Mouse (Mus musculus) heart, embryonic 11.5 days (tissue): Measurements from ENCODE around the gene Cryl1. TPM values are rescaled to one million over a fixed set of nuclear protein-coding genes. Genes with fewer than 3 reads are reported as not detected.

Source experiments
- ATAC-seq: fragments of 200-750 bp; cut with Nextera tagmentation; replicated peaks from 2 replicates; pipeline ENCODE4 v1.8.0; 2017; ENCODE audit warnings: moderate library complexity; ENCODE audit not compliant: insufficient number of reproducible peaks, low FRiP score, low TSS enrichment
- H3K27ac ChIP-seq: fragments of 300-500 bp; sonication (generic); 2 replicates; pipeline ENCODE4 v1.5.1; 2014; ENCODE audit warnings: mild to moderate bottlenecking, low read depth, low read length
- H3K27me3 ChIP-seq: fragments of 300-500 bp; sonication (generic); 2 replicates; pipeline ENCODE4 v1.6.1; 2014; ENCODE audit warnings: mild to moderate bottlenecking, low read length, mixed read lengths; ENCODE audit not compliant: control insufficient read depth, insufficient read depth
- H3K36me3 ChIP-seq: fragments of 300-500 bp; sonication (generic); 2 replicates; pipeline ENCODE4 v1.6.1; 2014; ENCODE audit warnings: mild to moderate bottlenecking, low read length, moderate library complexity, mixed read lengths; ENCODE audit not compliant: control insufficient read depth, insufficient read depth
- H3K4me1 ChIP-seq: fragments of 300-500 bp; sonication (generic); 2 replicates; pipeline ENCODE4 v1.6.1; 2014; ENCODE audit warnings: low read length; ENCODE audit not compliant: control insufficient read depth, insufficient read depth
- H3K4me2 ChIP-seq: fragments of 300-500 bp; sonication (generic); 2 replicates; pipeline ENCODE4 v1.6.1; 2014; ENCODE audit warnings: mild to moderate bottlenecking, moderate library complexity
- H3K4me3 ChIP-seq: fragments of 300-500 bp; sonication (generic); 2 replicates; pipeline ENCODE4 v1.5.1; 2014; ENCODE audit warnings: low read depth, low read length
- H3K9ac ChIP-seq: fragments of 300-500 bp; sonication (generic); 2 replicates; pipeline ENCODE4 v1.6.1; 2014; ENCODE audit warnings: mild to moderate bottlenecking, low read depth, low read length, moderate library complexity
- H3K9me3 ChIP-seq: fragments of 300-500 bp; sonication (generic); replicated peaks from 2 replicates; pipeline ENCODE4 v1.6.1; 2016; ENCODE audit warnings: low read length; ENCODE audit not compliant: control insufficient read depth
- WGBS: fragments of 180-500 bp; shearing (Covaris S2); extraction: QIAGEN DNeasy Blood & Tissue Kit; methylation state at CpG from one replicate; pipeline ENCODE4 v1.1.7; 2014; ENCODE audit not compliant: insufficient replicate concordance; 5-methylcytosine and 5-hydroxymethylcytosine counted together
- polyA plus RNA-seq: library from polyadenylated mRNA; unstranded; fragments of >200 nt; fragmentation: Nextera tagmentation; extraction: Ambion mirVana; gene quantifications from 2 replicates; pipeline ENCODE4 v1.2.1, GENCODE M21; 2014

Cryl1 gene
- polyA plus RNA-seq, 1 experiment from 2014 or later, result 11.9 TPM

- H3K36me3 ChIP-seq, result no peaks in the 10 kb centered on the region
- WGBS, result 71% methylated on average over 10 of the region's 10 CpGs
- H3K9ac ChIP-seq, result no peak overlapping the region
- H3K4me2 ChIP-seq, result no peak overlapping the region
- H3K27ac ChIP-seq, result no peak overlapping the region
- no peaks in the 10 kb centered on the region for H3K4me1 ChIP-seq
- H3K9me3 ChIP-seq, result no peaks in the 10 kb centered on the region
- ATAC-seq, result no peak
- H3K27me3 ChIP-seq, result no peaks in the 10 kb centered on the region
- H3K4me3 ChIP-seq, result no peak overlapping the region
These were observed 134.4 kb downstream of the Cryl1 start for GRCm38 (mm10) chr14:57263943-57264342.

GRCm38 (mm10) chr14:57259341-57259740 lies 139.0 kb downstream of the Cryl1 start:
- WGBS, result 85% methylated on average over 8 of the region's 8 CpGs
- H3K9me3 ChIP-seq, result no peaks in the 10 kb centered on the region
- H3K4me3 ChIP-seq, result no peak overlapping the region
- no peak for ATAC-seq
- no peak overlapping the region for H3K4me2 ChIP-seq
- H3K27me3 ChIP-seq, result no peaks in the 10 kb centered on the region
- no peak overlapping the region for H3K9ac ChIP-seq
- no peak overlapping the region for H3K27ac ChIP-seq
- H3K4me1 ChIP-seq, result no peaks in the 10 kb centered on the region
- H3K36me3 ChIP-seq, result no peaks in the 10 kb centered on the region

GRCm38 (mm10) chr14:57248661-57249060 lies 149.7 kb downstream of the Cryl1 start:
- no peaks in the 10 kb centered on the region for H3K9me3 ChIP-seq
- 61% methylated on average over 3 of the region's 3 CpGs for WGBS
- H3K4me3 ChIP-seq, result no peak overlapping the region
- no peak overlapping the region for H3K27ac ChIP-seq
- H3K36me3 ChIP-seq, result no peaks in the 10 kb centered on the region
- H3K4me2 ChIP-seq, result no peak overlapping the region
- ATAC-seq, result no peak
- no peak overlapping the region for H3K9ac ChIP-seq
- H3K4me1 ChIP-seq, result no peaks in the 10 kb centered on the region
- no peaks in the 10 kb centered on the region for H3K27me3 ChIP-seq

- H3K27ac ChIP-seq, result no peak overlapping the region
- H3K4me1 ChIP-seq, result no peaks in the 10 kb centered on the region
- no peaks in the 10 kb centered on the region for H3K9me3 ChIP-seq
- H3K9ac ChIP-seq, result no peak overlapping the region
- H3K4me2 ChIP-seq, result no peak overlapping the region
- H3K4me3 ChIP-seq, result no peak overlapping the region
- H3K27me3 ChIP-seq, result no peaks in the 10 kb centered on the region
- ATAC-seq, result no peak
- 74% methylated on average over 6 of the region's 6 CpGs for WGBS
- no peaks in the 10 kb centered on the region for H3K36me3 ChIP-seq
These were observed 151.8 kb downstream of the Cryl1 start for GRCm38 (mm10) chr14:57246575-57246974.

GRCm38 (mm10) chr14:57242978-57243377 lies 155.4 kb downstream of the Cryl1 start:
- whole genome bisulfite sequencing, result 61% methylated on average over 5 of the region's 5 CpGs
- H3K27me3 ChIP-seq, result no peaks in the 10 kb centered on the region
- H3K4me1 ChIP-seq, result no peaks in the 10 kb centered on the region
- no peak overlapping the region for H3K4me2 ChIP-seq
- no peak overlapping the region for H3K4me3 ChIP-seq
- H3K9ac ChIP-seq, result no peak overlapping the region
- no peaks in the 10 kb centered on the region for H3K9me3 ChIP-seq
- no peak overlapping the region for H3K27ac ChIP-seq
- no peak for ATAC-seq
- H3K36me3 ChIP-seq, result no peaks in the 10 kb centered on the region

GRCm38 (mm10) chr14:57235276-57235675 lies 163.1 kb downstream of the Cryl1 start:
- no peak for ATAC-seq
- Histone ChIP-seq H3K27me3 (no peaks in the 10 kb centered on the region), H3K27ac (no peak overlapping the region), H3K4me3 (no peak overlapping the region), H3K4me2 (no peak overlapping the region), H3K9ac (no peak overlapping the region), H3K4me1 (peaks cover 4% of the 10 kb centered on the region; the same call in 1 of the 2 replicates), H3K9me3 (no peaks in the 10 kb centered on the region), H3K36me3 (no peaks in the 10 kb centered on the region)
- 79% methylated on average over 11 of the region's 11 CpGs for WGBS

- no peak overlapping the region for H3K9ac ChIP-seq
- no peaks in the 10 kb centered on the region for H3K27me3 ChIP-seq
- H3K4me1 ChIP-seq, result peaks cover 4% of the 10 kb centered on the region; the same call in 1 of the 2 replicates
- no peak overlapping the region for H3K27ac ChIP-seq
- WGBS, result 31% methylated on average over 4 of the region's 4 CpGs
- no peaks in the 10 kb centered on the region for H3K36me3 ChIP-seq
- no peak overlapping the region for H3K4me3 ChIP-seq
- H3K9me3 ChIP-seq, result no peaks in the 10 kb centered on the region
- no peak overlapping the region for H3K4me2 ChIP-seq
- no peak for ATAC-seq
These were observed 163.6 kb downstream of the Cryl1 start for GRCm38 (mm10) chr14:57234711-57235110.

GRCm38 (mm10) chr14:57230264-57231015 lies 167.9 kb downstream of the Cryl1 start:
- no peaks in the 10 kb centered on the region for H3K36me3 ChIP-seq
- no peak overlapping the region for H3K9ac ChIP-seq
- H3K4me3 ChIP-seq, result no peak overlapping the region
- H3K27ac ChIP-seq, result no peak overlapping the region
- H3K9me3 ChIP-seq, result no peaks in the 10 kb centered on the region
- ATAC-seq, result no peak
- no peak overlapping the region for H3K4me2 ChIP-seq
- H3K4me1 ChIP-seq, result peaks cover 4% of the 10 kb centered on the region; the same call in 1 of the 2 replicates
- no peaks in the 10 kb centered on the region for H3K27me3 ChIP-seq
- 67% methylated on average over 6 of the region's 6 CpGs for WGBS
